Mouse (Mus musculus) embryonic facial prominence, embryonic 11.5 days (tissue): Measurements from ENCODE around the gene Slc38a7. TPM values are rescaled to one million over a fixed set of nuclear protein-coding genes. Genes with fewer than 3 reads are reported as not detected.
A peak's percentile ranks its signal among the peaks of the same experiment; 100 is the strongest.
"Not testable (repeated sequence)": the region's sequence is repeated elsewhere in the genome, so short reads cannot be mapped to it uniquely, and the experiment has no call there.

ENCODE experiments used
- ATAC-seq: fragments of 200-750 bp; cut with Nextera tagmentation; replicated peaks from 2 replicates; pipeline ENCODE4 v1.8.0; 2017; ENCODE audit warnings: low read depth; ENCODE audit not compliant: insufficient number of reproducible peaks, low FRiP score, low TSS enrichment
- DNase-seq: peaks from one replicate; pipeline ENCODE4 v3.0.0-alpha.2; 2015; ENCODE audit warnings: low spot score
- H3K27ac ChIP-seq: fragments of 300-500 bp; sonication (generic); replicated peaks from 2 replicates; pipeline ENCODE4 v1.5.1; 2014; ENCODE audit warnings: mild to moderate bottlenecking, low read depth, low read length, control low read depth
- H3K27me3 ChIP-seq: fragments of 300-500 bp; sonication (generic); 2 replicates; pipeline ENCODE4 v1.6.1; 2014; ENCODE audit warnings: mild to moderate bottlenecking, low read length, moderate library complexity, mixed read lengths; ENCODE audit not compliant: control insufficient read depth, insufficient read depth
- H3K36me3 ChIP-seq: fragments of 300-500 bp; sonication (generic); replicated peaks from 2 replicates; pipeline ENCODE4 v1.6.1; 2014; ENCODE audit warnings: low read depth, mild to moderate bottlenecking, low read length, moderate library complexity, mixed read lengths; ENCODE audit not compliant: control insufficient read depth, insufficient read depth
- H3K4me1 ChIP-seq: fragments of 300-500 bp; sonication (generic); 2 replicates; pipeline ENCODE4 v1.6.1; 2014; ENCODE audit warnings: low read length, mixed read lengths; ENCODE audit not compliant: control insufficient read depth, insufficient read depth
- H3K4me2 ChIP-seq: fragments of 300-500 bp; sonication (generic); 2 replicates; pipeline ENCODE4 v1.6.1; 2014; ENCODE audit warnings: low read depth, mild to moderate bottlenecking, control low read depth, low read length, moderate library complexity
- H3K4me3 ChIP-seq: fragments of 300-500 bp; sonication (generic); 2 replicates; pipeline ENCODE4 v1.5.1; 2014; ENCODE audit warnings: low read depth, low read length, control low read depth
- H3K9ac ChIP-seq: fragments of 300-500 bp; sonication (generic); replicated peaks from 2 replicates; pipeline ENCODE4 v1.6.1; 2014; ENCODE audit warnings: mild to moderate bottlenecking, control low read depth, low read length
- H3K9me3 ChIP-seq: fragments of 300-500 bp; sonication (generic); replicated peaks from 2 replicates; pipeline ENCODE4 v1.6.1; 2016; ENCODE audit warnings: mild to moderate bottlenecking, low read length, inconsistent platforms, mixed read lengths; ENCODE audit not compliant: control insufficient read depth
- WGBS: fragments of 180-500 bp; shearing (Covaris S2); extraction: QIAGEN DNeasy Blood & Tissue Kit; methylation state at CpG from one replicate; pipeline ENCODE4 v1.1.7; 2014; 5-methylcytosine and 5-hydroxymethylcytosine counted together
- polyA plus RNA-seq: library from polyadenylated mRNA; unstranded; fragments of >200 nt; fragmentation: Nextera tagmentation; extraction: Ambion mirVana; gene quantifications from 2 replicates; pipeline ENCODE4 v1.2.1, GENCODE M21; 2014

Gene Slc38a7
- polyA plus RNA-seq, 1 experiment from 2014 or later = 15.4 TPM

DNA sequence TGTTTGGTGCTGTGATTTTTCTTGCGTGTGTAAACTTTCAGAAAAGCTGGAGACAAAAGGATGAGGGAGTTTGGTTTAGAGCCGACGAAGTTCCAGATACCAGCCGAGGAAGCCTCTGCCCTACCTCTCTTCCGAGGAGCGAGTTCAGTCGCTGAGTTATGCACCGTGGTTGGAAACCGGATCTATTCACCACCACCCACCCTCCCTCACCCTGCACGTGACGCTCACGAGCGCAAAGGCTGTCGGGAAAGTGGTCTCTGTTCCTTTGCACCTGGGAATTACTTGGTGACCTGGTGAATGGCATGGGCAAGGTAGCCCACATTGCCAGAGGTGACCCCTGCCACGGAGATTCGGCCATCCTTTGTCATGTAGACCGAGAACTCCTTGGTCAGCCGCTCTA, 11.5 kb upstream of the Slc38a7 start:
- H3K27me3 ChIP-seq, H3K9me3 ChIP-seq, H3K4me2 ChIP-seq, H3K27ac ChIP-seq, H3K9ac ChIP-seq, H3K4me3 ChIP-seq, H3K36me3 ChIP-seq, H3K4me1 ChIP-seq, DNase-seq, ATAC-seq: not testable (repeated sequence)
- 95% methylated on average over 16 of the region's 18 CpGs for WGBS

DNA sequence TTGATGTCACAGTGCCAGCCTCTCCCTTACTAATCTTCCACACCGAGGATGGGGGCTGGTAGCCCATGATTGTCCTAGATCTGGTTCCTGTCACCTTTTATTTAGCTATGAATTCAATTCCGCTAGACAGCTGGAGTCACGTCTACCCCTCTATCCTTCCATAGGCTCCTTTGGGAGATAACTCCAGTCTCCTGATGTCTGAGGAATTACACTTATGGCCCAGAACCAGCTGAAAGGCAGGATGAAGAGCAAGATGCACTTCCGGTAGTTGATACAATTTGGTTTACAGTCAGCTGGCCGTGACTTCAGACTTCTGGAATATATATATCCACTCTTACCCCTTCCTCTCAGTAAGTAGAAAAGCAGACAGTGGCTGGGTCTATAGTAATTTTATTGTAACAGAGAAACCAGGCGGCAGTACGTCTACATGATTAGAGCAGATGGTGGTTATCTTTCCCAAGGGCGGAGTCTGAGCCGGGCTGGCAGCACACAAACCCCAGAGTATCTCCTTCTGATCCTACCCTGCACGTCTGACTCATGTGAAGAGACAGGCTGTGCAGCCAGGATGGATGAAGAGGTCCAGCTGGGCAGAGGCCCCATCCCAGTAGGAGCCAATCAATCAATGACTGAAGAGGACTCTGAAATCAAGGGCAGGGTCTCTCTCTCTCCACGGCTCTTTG, 10.6 kb upstream of the Slc38a7 start:
- H3K4me1 ChIP-seq, H3K4me3 ChIP-seq, H3K36me3 ChIP-seq, H3K4me2 ChIP-seq, ATAC-seq, DNase-seq, H3K9ac ChIP-seq, H3K27ac ChIP-seq, H3K27me3 ChIP-seq, H3K9me3 ChIP-seq: not testable (repeated sequence)
- 88% methylated on average over 10 of the region's 11 CpGs for WGBS

- Histone ChIP-seq H3K9me3 (no peaks in the 10 kb centered on the region), H3K9ac (no peak overlapping the region), H3K4me2 (no peak overlapping the region), H3K4me1 (no peaks in the 10 kb centered on the region), H3K27ac (no peak overlapping the region), H3K36me3 (no peaks in the 10 kb centered on the region), H3K27me3 (no peaks in the 10 kb centered on the region), H3K4me3 (no peak overlapping the region)
- DNase-seq (no peak), ATAC-seq (no peak)
- 80% methylated on average over 6 of the region's 6 CpGs for WGBS
Measured at GRCm38 (mm10) chr8:95854174-95854573, 835 bp upstream of the Slc38a7 start.

- Histone ChIP-seq H3K4me2 (peak overlapping the region; percentile 54; the same call in 1 of the 2 replicates), H3K4me1 (no peaks in the 10 kb centered on the region), H3K27ac (no peak overlapping the region), H3K4me3 (peak overlapping the region; percentile 62), H3K9ac (no peak overlapping the region), H3K9me3 (no peaks in the 10 kb centered on the region), H3K27me3 (no peaks in the 10 kb centered on the region), H3K36me3 (no peaks in the 10 kb centered on the region)
- no peak for ATAC-seq
- 76% methylated on average over 4 of the region's 4 CpGs for WGBS
- DNase-seq = no peak
Measured at GRCm38 (mm10) chr8:95852290-95852689, 1.0 kb downstream of the Slc38a7 start.

DNA sequence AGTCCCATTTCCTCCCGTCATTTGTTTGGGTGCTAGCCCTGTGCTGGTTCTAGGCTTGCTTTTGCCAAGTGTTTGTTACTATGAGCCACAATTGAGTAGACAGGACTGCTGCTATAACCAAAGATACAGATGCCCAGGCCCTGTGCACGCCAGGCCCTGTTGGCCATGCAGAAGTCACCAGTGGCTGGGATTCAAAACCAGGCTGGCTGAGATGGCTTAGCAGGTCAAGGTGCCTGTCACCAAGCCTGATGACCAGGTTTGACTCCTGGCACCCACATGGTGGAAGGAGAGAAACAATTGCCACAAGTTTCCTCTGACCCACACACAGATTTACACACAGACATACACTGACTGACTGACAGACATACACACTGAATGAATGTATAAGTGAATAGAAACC, 3.0 kb downstream of the Slc38a7 start:
- Histone ChIP-seq H3K4me3 (no peak overlapping the region), H3K27me3 (no peaks in the 10 kb centered on the region), H3K9me3 (no peaks in the 10 kb centered on the region), H3K4me1 (no peaks in the 10 kb centered on the region), H3K36me3 (no peaks in the 10 kb centered on the region), H3K9ac (no peak overlapping the region), H3K27ac (no peak overlapping the region), H3K4me2 (no peak overlapping the region)
- ATAC-seq (no peak), DNase-seq (no peak)
- WGBS = 92% methylated on average over 2 of the region's 2 CpGs

GRCm38 (mm10) chr8:95848734-95849464, 4.4 kb downstream of the Slc38a7 start:
- Histone ChIP-seq H3K36me3 (no peaks in the 10 kb centered on the region), H3K4me2 (no peak overlapping the region), H3K27ac (no peak overlapping the region), H3K9ac (no peak overlapping the region), H3K27me3 (no peaks in the 10 kb centered on the region), H3K4me1 (no peaks in the 10 kb centered on the region), H3K9me3 (no peaks in the 10 kb centered on the region), H3K4me3 (no peak overlapping the region)
- WGBS = 90% methylated on average over 19 of the region's 19 CpGs
- ATAC-seq = no peak
- no peak for DNase-seq

- H3K4me1 ChIP-seq = no peaks in the 10 kb centered on the region
- ATAC-seq = no peak
- H3K4me2 ChIP-seq = no peak overlapping the region
- H3K36me3 ChIP-seq = no peaks in the 10 kb centered on the region
- DNase-seq = no peak
- H3K9ac ChIP-seq = no peak overlapping the region
- 83% methylated on average over 24 of the region's 24 CpGs for WGBS
- no peaks in the 10 kb centered on the region for H3K27me3 ChIP-seq
- no peaks in the 10 kb centered on the region for H3K9me3 ChIP-seq
- H3K27ac ChIP-seq = no peak overlapping the region
- H3K4me3 ChIP-seq = no peak overlapping the region
Measured at GRCm38 (mm10) chr8:95848061-95848551, 5.2 kb downstream of the Slc38a7 start.

DNA sequence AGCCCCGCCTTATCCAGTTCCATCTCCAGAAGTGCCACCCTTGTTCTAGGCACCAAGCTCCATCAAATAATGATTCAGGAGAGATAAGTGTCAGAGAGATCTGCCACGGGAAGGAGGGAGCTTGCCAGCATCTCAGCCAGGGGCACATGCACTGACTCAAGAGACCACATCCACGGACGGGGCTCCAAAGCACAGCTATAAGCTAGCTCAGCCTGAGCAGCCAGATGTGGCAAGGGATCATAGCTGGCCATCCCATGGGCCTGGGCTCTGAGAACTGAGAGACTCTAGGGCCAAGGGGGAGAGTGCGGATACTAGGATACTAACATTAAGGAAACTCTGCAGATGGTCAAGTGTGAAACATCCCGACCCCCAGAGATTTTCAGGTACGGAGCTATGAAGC, 8.3 kb downstream of the Slc38a7 start:
- 90% methylated on average over 7 of the region's 7 CpGs for WGBS
- ATAC-seq (no peak), DNase-seq (no peak)
- no peak overlapping the region for H3K4me3 ChIP-seq
- H3K4me1 ChIP-seq = no peaks in the 10 kb centered on the region
- no peaks in the 10 kb centered on the region for H3K9me3 ChIP-seq
- H3K36me3 ChIP-seq = no peaks in the 10 kb centered on the region
- no peak overlapping the region for H3K27ac ChIP-seq
- no peak overlapping the region for H3K4me2 ChIP-seq
- no peaks in the 10 kb centered on the region for H3K27me3 ChIP-seq
- H3K9ac ChIP-seq = no peak overlapping the region
